Mouse (Mus musculus): ENCODE measurements around the gene 1810046K07Rik.

The 1810046K07Rik gene

DNA sequence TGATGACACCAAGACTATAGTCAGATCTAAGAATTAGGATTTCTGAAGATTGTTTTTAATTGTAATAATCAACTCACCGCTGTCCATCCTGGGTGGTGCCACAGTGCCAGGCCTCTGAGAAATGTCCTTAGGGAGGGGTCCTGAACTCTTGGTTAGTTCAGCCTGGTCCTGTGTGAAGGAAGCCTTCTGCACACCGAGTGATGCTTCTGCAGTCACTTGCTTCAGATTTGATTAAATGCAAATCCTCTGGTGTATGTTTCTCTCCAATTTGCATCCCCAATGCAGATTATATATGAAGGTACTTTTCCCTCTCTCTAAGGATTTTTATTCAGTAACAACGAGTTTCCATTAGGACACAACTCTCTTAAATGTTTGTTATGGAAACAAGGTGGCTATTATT lies at the start of gene 1810046K07Rik:
1810046K07Rik (minus strand) TSS at position 187 of the 400 bp plus-strand sequence.
- DNase-seq = no peak

DNA sequence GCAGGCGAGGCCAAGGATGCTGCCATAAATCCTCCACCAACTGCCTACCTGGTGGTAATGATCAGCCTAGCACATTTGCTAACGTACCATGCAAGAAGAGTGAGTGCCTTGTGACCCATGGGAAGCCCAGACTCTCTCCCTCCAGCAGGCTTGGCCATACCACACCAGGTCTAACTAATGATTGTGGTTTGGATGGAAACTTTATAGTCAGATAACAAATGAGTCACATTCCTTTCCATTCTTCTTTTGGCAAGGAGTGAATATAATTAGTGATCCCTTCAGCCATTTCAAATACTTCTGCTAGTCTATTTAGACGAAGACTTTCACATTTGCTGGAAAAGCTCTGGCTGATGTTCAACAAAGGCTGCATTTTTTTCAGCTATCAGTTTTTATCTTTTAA lies 40.8 kb upstream of the 1810046K07Rik start:
- DNase-seq = no peak

DNA sequence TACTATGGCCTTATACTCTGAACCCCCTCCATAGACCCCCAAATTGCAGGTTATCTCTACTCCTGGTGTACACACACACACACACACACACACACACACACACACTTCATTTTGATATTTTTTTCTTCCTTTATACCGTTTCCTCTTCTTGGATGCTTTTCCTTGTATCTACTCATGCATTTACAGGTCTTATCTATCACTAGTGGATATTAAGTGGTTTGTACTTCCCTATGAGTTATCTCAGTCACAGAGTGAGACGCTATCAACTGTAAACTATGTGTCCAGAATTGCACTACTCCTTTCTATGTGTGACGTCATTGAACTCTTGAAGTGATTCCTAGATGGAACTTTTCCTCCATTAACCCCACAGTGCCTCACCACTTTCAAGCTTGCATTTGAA lies 38.4 kb upstream of the 1810046K07Rik start:
- DNase-seq = no peak

DNA sequence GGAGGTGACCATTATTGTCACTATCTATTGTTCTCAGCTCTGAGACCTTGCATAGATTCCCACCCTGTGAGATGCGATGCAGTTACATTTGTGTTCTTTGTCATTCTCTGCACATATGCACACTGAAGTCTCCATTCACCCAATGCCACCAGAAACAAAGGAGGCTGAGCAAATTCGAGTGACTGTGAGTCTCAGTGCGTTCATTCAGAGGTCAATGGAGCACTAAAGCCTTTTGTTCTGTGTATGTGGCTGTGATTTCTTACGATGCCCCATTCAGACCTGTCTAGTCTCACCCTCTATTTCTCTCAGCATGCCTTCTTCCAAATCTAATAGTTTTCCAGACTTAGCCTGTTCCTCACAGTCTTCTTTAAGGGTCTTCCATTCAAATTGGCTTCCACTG lies 35.3 kb upstream of the 1810046K07Rik start:
- DNase-seq = no peak

GRCm38 (mm10) chr9:51353511-51353910 lies 24.8 kb upstream of the 1810046K07Rik start:
- no peak for DNase-seq

GRCm38 (mm10) chr9:51352896-51353295 lies 24.2 kb upstream of the 1810046K07Rik start:
- DNase-seq = no peak

DNA sequence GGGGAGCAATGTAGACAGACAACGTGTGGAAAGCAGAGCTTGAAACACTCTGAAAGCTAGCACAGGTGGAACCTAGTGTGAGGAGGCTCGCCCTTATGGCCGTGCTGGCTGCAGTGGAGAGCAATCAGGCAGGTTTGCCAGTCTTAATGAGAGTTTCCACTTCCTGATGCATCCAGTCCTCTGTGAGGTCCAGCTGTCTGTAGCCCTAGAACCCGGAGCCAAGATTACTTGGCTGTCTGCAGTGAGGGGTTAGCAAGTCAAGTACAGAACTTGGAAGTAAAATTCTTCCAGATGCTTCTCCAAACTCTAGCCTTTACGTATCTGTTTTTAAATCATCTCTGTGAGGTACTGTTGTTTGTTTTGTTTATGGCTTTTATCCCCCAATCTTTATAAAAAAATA lies 20.7 kb upstream of the 1810046K07Rik start:
- no peak for DNase-seq

DNA sequence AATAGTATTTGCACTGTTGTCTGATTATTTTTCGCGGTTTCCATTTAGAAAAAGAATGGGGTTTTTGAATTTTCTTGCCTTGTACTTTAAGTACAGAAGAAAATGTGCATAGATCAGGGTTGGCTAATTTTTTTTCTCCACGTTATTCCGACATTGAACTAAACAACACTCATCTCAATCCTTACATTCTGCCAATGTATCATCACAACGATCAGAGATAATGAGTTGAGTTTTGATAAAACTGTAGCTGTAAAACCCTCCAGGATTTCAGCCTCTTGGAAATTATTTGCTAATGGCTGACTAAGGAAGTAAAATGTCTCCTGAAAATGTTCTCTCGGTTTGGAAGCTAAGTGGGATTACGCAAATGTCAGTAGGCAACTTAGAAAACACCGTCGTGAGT lies 17.1 kb upstream of the 1810046K07Rik start:
- DNase-seq = no peak

DNA sequence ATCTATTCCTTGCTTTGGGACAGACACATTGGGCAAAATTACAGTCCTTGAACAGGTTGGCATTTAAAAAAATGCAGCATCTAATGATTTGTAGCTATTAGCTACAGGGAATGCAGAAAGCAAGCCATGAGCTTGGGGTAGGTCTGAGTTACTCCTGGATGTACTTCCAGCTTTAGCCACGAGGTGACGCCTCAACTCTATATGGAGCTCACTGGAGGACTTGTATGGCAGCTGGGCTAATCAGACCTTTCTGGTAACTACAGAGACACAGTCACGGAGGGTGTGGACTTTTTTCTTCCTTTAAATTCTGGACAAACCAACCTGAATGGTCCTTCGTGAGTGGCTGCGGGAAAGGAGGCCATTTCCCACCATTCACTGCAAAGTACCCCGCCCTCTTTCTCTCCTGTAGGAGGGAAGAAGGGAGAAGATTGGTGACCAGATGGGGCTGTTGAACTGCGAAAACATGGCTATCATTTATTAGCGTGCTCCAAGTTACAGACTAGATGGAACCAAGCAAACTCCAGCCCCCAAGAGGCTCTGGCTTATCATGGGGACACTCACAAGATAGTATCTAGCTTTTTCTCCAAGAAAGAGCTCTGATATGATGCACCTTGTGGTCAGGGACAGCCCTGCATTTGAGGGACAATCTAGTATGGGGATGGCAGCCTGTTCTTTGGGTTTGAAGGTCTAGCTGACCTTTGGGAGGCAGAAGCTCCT lies 6.7 kb upstream of the 1810046K07Rik start:
- DNase-seq = peak; percentile 72

DNA sequence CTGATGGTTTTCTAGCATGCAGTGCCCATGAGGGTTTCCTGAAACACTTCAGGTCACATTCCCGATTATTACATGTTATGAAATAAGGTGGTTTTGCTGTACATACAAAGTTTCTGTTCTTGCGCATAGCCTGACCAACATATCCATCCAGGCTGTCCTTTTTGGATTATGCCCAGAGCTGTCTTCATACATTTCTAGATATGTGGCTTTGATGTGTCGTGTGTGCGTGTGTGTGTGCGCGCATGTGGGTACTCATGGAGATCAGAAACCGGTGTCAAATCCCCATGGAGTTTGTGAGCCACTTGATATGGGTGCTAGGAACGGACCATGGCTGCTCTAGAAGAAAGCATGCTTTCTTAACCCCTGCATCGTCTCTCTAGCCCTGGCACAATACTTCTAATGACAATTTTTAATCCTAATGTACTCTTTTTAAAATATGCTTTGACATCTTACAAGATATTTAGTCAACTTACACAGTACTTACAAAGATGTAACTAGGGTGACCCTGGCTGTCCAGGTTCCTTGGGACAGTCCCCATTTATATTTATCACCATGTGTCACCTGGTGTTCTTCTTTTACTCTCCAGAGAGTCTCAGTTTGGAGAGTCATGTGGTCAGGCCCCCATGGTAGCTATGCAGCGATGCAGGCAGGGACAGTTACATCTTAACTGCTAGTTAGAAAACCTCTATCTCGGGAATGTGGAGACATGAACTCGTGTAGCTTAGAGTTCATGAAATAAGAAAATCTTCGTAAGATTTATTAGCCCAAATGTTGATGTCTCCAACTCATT lies 2.9 kb upstream of the 1810046K07Rik start:
- no peak for DNase-seq

GRCm38 (mm10) chr9:51327555-51327903 lies 1.2 kb downstream of the 1810046K07Rik start:
- DNase-seq = no peak

GRCm38 (mm10) chr9:51326619-51327554 lies 1.8 kb downstream of the 1810046K07Rik start:
- no peak for DNase-seq

DNA sequence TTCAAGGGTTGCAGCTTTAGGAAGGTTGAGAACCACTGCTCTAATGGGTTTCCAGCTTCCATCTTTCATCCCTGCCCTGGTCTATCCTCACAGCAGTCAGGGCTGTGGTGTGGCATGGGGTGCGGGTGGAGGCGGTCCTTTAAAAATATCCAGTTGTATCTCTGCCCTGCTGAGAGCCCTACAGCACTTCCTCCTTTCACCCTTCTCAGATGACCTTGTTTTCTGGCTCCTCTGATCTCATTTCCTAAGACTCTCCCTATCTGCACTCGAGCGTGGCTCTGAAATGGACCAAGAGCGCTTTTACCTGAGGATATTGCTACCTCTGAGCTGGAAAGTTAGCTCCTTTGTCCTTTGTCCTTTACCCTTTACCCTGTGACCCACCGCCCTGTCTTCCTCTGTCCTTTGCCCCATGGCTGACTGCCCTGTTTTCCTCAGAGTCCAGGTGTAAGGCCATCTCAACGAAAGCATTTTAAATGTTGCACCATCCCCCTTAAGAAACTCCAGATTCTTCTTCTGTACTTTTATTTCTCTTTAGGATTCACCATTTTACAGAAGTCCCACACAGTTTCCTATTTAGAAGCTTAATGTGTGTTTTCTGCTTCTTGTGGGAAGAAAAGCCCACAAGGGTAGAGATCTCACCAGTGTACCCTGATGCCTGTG lies 4.2 kb downstream of the 1810046K07Rik start:
- DNase-seq = no peak

GRCm38 (mm10) chr9:51320096-51320495 lies 8.6 kb downstream of the 1810046K07Rik start:
- DNase-seq = no peak

- no peak for DNase-seq
Observed at GRCm38 (mm10) chr9:51318246-51318645, 10.5 kb downstream of the 1810046K07Rik start.

- no peak for DNase-seq
Observed at GRCm38 (mm10) chr9:51317322-51317721, 11.4 kb downstream of the 1810046K07Rik start.

DNA sequence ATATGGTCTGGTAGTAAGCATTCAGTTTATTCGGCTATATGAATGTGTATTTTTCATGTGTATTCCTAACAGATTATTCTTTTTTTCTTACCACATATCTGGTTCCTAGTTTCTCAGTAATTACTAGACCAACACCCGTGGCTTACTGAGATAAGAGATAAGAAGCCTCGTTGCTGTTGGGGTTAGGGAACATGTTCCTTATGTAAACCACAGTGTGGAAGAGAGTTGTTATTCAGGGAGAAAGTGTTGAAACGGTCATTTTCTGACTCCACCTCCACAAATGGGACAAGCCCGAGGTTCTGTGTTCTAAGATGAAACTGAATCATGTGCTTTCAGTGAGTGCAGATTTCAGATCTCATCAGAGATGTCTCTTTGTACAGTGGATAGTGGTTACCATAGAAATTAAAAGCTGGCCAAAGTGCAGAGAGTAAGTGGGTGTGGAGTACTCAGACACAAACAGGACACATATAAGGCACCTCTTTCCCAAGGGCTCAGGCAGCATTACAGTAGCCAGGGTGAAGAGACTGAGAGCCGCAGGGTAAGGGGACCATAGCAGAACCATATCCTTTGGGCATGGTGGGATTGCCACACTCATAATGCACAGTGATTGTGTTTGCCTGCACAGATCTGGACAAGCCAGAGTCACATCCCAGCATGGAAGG lies 13.2 kb downstream of the 1810046K07Rik start:
- no peak for DNase-seq

GRCm38 (mm10) chr9:51312554-51313317 lies 16.0 kb downstream of the 1810046K07Rik start:
- DNase-seq = no peak

- DNase-seq = no peak
Observed at GRCm38 (mm10) chr9:51310515-51310914, 18.2 kb downstream of the 1810046K07Rik start.

DNA sequence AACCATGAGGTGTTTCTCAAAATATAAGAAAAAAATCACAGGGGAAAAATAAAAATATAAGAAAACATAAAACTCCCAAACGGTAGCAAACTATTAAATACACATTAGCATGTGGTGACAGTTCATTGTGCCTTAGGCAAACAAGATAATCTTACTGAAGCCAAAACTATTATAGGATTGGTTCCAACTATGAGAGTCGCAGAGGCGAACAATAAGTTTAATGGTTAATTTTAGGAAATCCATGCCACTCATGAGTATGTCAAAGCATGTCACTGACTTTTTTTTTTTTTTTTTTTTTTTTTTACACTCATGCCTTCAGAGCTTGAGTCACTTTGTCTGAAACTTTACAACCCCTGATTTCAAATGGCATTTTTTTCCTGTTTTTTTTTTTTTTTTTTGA lies 22.4 kb downstream of the 1810046K07Rik start:
- no peak for DNase-seq

DNA sequence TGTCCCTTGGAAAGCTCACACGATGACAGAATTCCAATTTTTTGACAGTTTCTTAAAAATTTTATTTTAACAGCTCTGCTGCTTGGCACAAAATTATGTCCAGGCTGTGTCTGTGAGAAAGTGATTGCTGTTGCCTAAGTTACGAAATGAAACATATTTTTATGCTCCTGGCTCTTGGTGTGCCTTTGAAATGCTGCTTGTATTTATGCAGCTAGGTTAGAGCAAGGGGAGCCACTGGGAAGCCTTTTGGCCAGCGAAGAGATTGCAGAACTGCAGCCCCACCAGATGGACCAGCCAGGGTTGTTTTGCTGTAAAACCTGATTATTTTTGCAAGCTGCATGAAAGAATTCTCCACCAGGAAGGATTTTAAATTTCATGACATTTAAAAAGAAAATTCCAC lies 23.6 kb downstream of the 1810046K07Rik start:
- no peak for DNase-seq

Data from cerebellum, adult 9-10 months (tissue).